Mouse (Mus musculus): ENCODE results near the gene Col6a2. TPM values are rescaled to one million over a fixed set of nuclear protein-coding genes. Genes with fewer than 3 reads are reported as not detected.

Col6a2 gene
- total RNA-seq, 4 experiments from 2014 or later = 11.0 to 13.7 (median 11.7) TPM

DNA sequence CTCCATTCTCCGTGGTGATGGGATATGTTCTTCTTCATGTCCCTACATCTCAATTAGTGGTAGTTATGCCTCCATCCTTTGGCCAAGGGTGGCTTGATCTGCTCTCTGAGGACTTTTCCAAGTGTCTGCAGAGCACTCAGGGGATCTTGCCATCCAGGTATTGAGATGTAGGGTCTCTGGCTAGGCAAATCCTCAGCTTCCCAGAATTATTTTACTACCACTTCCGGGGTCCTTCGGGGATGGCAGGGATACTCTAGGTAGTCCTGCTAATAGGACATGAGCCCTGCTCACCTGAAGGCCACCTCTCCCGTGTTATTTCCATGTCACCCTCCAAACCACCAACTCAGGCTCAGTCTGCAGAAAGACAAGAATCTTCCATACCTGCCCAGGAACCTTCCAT lies 13.2 kb upstream of the Col6a2 start:
- no peak for DNase-seq (ENCODE audit: low spot score in 2 of 2)

DNA sequence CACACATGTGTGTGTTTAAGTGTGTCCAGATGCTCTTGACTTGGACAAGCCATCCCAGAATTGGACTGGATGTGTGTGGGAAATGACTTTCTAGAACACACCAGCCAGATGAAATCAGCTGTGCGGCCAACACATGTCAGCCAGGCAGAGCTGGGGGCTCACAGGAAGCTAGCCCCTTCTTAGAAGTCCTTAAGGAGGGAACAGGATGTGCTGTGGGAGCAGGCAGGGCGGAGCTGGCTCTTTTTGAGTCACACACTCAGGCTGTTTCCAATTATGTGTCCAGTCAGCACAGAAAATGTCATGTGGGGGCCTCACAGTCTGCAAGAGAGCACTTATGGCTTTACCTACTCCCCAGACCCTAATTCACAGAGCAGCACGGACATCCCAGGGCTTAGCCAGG lies 12.6 kb upstream of the Col6a2 start:
- no peak for DNase-seq (ENCODE audit: low spot score in 2 of 2)

DNA sequence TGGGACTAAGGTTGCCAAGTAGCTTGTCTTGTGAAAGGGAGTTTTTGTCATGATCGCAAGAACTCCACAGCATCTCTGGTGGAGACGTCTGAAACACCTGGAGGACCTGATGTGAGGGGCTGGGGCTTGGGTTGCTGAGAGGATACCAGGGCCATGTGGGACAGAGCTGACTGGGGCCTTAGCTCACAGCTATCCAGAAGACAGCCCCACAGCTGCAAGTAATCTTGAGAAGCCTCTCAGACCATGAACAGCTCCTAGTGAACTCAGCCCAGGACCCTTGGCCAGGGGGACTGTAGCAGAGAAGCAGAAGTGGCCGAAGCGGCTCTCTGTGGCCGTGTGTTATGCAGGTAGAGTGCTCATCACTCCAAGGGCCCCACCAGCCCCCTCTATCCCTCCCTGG lies 11.2 kb upstream of the Col6a2 start:
- DNase-seq (ENCODE audit: low spot score in 2 of 2) = no peak

DNA sequence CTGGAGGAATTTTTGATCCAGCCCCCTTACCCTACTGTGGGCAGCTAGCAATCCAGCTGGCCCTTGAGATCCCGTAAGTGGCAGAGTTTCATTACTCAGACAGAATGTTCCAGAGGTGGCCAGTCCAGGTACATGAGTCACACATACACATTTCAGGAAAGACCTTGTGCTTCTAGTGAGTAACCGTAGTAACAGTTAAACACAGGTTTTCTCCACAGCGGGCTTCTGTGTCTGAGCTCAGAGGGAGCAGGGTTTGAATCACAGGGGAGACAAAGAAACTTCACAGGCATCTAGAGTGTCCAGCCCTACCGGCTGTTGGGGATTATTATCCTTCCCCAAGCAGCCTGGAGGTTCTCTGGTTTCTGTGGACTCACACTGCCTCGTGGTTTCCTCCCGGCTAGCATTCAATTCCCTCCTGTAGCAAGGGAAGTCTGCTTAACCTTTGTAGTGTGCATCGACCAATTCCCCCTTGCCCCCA lies 10.7 kb upstream of the Col6a2 start:
- DNase-seq (ENCODE audit: low spot score in 2 of 2) = no peak

DNA sequence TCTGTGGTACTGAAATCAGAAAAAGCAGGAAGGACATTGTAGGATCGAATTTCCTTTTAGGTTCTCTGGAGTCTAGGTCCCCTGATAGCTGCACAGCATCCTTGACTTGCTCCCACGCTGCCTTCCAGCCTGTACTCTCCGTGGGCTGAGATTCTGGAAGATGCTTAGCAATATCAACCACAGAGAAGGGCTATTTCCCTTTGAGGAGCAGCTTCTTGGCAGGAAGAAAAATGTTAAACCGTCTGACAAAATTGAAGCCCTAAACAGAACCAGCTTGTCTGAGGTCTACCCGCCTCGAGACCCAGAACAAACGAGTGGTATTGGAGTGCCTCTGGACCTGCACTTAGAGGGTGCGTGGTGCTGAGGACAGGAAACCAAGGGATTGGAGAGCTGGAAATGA lies 9.2 kb upstream of the Col6a2 start:
- DNase-seq (ENCODE audit: low spot score in 2 of 2) = peak in 1 of 2 experiments; percentile 48

DNA sequence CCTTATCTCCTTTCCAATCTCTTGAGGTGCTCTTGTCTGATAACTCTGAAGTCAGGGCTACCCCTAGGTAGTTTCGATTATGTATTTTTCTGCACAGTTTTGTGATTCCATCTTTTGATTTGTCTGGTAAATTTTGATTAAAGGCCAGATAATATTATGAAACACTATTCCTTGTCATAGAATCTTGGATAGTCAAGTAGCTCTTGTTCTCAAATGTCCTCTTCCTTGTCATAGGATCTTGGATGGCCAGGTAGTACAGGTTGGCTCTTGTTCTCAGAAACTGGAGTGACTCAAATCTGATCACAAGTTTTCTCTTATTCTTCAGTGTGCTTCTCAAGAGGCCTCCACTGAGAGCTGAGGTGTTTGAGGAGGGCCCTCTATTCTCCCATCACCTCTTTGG lies 7.2 kb upstream of the Col6a2 start:
- no peak for DNase-seq (ENCODE audit: low spot score in 2 of 2)

DNA sequence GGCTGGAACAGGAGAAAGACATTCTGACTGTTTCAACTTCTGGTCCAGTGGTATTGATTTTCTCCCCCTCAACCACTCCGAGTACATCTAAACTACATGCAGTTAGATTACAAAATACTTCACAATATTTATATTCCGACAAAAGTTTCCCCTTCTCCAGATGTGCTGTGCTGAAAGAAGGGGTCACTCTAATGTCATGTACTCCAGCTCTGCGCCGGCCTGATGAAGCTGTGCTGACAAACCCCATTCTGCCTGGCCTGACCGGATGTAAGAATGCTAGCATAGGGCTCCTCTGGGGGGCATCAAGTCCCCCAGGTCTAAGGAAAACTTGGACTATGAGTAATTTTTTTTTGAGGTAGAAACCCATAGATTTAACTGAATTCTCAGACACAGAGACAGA lies 4.3 kb upstream of the Col6a2 start:
- no peak for DNase-seq (ENCODE audit: low spot score in 2 of 2)

DNA sequence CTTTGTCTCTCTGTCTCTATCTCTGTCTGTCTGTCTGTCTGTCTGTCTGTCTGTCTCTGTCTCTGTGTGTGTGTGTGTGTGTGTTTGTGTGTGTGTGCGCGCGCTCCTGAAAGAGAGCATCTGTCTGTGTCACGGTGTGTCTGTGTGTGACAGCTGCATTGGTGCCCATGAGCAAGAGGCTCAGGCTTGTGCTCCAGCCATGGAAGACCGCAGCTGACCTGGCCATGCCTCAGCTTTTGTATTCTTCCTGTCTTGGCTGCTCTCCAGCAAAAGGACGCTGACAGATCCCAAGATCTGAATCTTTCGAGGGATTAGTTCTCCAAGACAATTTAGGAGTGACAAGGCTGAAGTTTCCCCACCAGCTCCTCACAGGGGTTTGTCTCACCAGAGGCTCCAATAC lies 1.5 kb upstream of the Col6a2 start:
- no peak for DNase-seq (ENCODE audit: low spot score in 2 of 2)

DNA sequence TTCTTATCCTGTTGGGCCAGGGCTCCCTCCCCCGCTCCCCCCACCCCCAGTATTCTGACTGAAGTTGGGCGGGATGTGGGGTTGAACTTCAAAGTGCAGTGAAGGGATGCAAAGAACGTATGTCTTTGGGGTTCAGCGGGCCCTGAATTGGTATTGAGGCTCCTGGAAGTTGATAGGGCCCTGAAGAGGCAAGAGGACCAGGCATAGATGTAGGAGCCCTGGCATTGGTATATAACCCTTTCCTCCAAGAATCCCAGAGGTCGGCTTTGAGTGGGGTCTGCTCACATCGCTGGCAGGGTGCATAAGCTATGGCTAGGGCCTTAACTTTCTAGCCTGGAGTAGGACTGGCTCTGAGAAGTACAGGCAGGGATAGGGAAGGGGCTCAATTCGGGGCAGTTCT lies 304 bp upstream of the Col6a2 start:
- DNase-seq (ENCODE audit: low spot score in 2 of 2) = no peak

DNA sequence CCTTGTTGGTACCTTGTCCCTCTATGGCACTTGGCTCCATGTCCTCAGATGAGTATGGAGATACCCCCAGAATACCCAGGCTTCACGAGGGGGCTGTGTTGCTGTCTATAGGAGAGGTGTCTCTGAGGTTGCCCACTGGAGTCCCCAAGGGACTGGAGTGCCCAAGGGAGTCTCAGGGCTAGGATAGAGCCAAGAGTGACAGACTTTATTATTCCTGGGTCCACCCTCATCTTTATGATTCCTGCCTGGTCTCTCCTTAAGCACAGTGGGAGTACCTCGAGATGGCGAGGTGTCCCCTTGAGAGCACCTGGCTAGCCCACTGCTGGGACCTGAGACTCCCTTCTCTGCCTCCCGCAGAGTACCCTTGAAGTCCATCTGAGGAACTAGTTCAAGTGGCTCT lies 1.0 kb downstream of the Col6a2 start:
- no peak for DNase-seq (ENCODE audit: low spot score in 2 of 2)

DNA sequence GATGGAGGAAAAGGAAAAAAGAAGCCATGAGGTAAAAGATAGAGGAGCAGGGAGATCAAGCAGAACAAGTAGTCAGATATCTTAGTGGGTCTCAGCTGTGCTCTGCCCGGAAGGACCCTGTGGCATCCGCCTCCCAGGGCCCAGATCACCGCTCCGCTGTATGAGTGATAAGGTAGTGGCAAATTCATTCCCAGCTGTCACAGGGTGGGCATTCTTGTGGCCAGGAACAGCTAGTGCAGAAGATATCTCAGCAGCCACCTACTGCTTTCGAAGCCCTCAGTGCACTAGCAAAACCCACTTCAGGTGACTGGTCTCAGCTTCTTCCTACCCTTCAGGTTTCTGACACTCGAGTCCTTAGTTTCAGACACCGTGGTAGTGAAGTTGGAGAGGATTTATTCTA lies 11.0 kb downstream of the Col6a2 start:
- DNase-seq (ENCODE audit: low spot score in 2 of 2) = no peak

DNA sequence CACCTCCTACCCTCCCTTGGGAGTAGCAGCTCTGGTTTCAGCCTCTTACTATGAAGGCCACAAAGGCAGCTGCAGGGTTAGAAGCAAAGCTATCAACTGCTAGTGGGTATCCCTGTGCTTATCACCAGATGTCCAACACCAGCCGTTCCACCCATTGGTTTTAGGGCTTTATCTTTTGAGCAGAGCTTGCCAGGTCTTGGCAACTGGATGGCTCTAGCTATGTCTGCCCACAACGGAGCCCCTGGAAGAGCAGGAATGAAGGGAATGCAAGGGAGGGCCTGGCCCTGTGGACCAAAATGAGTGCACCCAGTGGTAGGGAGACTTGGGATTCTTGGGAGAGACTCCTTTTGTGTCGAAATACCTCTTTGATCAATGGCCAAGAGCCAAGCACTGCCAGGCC lies 20.7 kb downstream of the Col6a2 start:
- no peak for DNase-seq (ENCODE audit: low spot score in 2 of 2)

DNA sequence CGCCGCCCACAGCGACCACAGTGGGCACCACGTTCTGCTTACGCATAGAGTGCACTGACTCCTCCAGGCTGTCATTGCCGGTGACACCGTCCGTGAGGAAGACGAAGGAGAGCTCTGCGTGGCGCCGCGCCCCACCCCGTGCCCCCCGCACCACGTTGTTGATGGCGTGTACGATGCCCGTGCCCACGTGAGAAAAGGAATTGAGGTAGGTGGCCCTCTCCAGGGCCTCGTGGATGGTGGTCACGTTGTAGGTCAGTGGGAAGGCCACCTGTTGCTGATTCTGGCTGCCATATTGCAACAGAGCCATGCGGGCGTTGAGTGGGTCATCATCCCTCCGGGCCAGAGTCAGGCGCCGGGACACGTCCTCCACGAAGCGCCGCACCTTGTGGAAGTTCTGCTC lies 27.1 kb downstream of the Col6a2 start:
- DNase-seq (ENCODE audit: low spot score in 2 of 2) = no peak

DNA sequence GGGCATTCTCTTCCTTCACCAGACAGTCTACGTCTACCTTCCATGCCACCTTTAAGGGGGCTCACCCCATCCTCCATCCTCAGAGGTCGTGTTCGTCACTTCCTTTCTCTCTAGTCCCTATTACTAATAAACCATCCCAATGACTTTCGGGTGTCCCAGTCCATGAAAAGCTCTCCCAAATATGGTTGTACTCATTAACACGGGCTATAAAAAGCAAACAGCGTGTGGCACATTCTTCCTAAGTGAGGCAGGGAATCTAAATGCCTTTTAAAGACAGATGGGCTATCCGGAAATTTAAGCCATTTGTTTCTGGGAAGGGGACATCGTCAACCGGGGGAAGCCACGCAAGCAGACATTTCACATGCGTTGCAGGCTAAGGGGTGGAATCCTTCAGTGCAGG lies 33.2 kb downstream of the Col6a2 start:
- no peak for DNase-seq (ENCODE audit: low spot score in 2 of 2)

DNA sequence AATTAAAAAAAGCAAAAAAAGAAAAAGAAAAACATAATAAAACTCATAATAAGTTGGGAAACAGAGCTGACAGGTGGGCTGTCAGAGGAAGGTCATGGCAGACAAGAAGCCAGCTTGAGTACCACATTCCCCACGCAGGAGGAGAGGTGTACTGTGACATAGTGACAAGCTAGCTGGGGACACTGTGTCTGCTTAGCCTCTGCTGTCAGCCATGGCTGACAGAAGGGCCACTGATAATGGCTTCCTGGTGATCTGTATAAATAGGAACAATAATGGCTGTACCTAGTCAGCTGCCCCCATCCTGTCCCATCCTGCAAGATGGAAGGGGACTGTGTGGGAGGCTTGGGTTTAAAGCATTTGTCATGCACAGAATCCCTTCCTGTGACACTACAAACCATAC lies 37.2 kb downstream of the Col6a2 start:
- DNase-seq (ENCODE audit: low spot score in 2 of 2) = no peak

DNA sequence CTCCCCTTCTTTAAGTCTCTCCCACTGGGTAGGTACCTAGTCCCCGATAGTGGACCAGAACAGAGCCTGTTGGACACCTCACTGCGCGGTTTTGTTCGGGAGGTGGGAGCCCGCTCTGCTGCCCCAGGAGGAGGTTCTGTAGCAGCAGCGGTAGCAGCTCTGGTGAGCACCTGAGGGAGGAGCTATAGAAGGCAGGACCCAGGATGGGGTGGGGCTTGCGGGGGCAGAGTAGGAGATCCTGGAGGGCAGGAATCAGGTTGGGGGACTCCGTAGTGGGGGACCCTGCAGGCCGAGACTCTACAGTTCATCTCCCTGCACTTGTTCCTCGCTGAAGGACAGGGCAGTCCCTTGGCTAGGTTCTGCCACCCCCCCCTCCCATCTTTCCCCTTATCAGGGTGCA lies 39.3 kb downstream of the Col6a2 start:
- DNase-seq (ENCODE audit: low spot score in 2 of 2) = no peak

DNA sequence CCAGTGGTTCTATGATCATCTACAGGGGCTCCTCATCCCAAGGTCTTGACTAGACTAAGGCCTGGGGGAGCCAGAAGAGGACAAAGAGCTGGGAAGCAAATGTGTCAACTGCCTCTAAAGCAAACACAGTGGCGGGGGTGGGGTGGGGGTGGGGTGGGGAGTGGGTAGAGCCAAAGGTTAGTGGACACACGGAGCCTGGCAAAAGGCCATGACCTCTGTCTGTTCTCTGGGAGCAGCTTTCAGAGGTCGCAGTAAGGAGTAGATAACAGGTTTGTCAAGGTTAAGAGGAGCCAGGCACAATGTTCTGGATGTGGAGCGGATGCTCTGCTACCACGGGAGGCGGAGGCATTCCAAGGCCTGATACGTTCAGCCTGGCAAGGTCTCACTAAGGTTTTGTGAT lies 46.5 kb downstream of the Col6a2 start:
- no peak for DNase-seq (ENCODE audit: low spot score in 2 of 2)

DNA sequence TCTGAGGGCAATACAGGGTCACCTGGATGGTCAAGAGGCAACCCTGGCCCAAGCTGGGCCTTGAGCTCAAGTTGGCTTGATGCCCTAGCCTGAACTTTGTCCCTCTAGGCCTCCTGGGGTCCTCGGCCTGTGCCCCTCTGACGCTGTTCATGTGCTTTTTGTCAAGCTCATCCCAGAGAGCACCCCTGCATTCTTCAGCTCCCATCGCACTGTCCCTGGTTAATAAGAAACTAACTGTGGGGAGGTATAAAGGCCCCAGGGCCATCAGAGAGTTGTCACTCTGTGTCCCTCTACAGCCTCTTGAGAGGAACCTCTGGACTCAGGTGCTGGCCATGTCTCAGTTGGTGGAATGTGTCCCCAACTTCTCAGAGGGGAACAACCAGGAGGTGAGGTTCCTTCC lies 48.1 kb downstream of the Col6a2 start, which contains the start of gene Ftcd:
Ftcd (plus strand) TSS at position 275 of the 400 bp plus-strand sequence.
- DNase-seq (ENCODE audit: low spot score in 2 of 2) = no peak

DNA sequence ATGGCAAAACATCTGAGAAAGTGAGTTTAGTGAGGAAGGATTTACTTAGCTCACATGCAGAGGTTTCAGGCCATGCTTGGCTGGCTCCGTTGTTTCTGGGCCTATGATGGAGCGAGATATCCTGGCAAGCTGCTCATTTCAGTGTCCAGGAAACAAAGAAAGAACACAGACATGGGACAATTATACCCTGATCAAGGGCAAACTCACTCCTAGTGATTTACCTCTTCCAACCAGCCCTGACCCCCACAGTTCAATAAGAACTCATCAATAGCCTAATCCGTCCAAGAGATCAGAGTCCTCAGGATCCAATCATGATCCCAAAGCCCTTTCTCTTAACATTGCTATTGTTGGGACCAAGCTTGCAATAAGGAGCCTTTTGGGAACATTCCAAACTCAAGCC lies 51.3 kb downstream of the Col6a2 start:
- DNase-seq (ENCODE audit: low spot score in 2 of 2) = no peak

DNA sequence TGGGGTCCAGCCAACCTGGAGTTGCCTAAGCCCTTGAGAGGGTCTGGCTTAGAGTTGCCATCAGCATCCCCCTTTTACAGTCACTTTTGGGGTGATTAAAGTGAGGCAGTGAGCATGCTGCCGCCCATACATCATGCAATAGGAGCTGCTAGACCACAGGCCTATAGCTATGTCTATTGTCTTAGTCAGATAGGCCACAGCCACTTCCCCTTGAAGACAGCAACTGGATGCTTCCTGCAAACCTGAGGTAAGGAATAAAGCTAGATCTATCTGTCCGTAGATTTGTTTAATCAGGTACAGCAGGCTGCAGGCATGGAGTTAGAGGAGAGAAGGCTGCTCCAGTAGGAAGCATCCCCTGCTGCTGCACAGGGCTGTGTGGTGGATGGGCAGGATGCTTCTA lies 52.4 kb downstream of the Col6a2 start:
- no peak for DNase-seq (ENCODE audit: low spot score in 2 of 2)

DNA sequence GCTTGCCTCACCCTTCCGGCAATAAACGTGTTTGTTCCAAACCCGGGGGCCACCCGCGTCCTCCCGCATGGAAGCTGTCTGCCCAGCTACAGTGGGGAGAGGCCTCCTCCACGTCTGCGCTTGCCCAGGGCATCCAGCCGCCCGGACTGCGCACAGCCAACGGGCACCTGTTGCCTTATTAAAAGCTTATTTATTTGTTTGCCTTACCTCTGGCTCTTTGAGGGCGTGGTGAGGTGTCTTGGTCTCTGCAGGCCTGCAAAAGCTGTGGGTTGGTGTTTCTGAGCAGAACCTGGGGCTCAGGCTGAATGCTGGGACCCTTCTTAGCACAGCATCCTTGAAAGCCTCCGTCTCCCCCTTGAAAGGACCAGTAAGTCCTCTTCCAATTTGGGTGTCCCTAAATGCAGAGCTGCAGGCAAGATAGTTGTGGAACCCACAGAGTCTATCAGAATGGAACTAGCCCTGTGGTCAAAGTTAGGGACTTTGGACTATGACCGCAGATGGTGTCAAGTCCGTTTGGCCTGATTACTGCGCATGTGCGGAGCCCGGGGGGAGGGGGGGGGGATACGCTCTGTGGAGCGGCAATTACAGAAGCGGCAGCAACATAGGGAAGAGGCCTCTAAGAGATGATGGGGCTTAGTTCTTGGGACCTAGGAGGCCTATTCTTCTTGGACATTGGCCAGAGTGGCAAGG lies 53.3 kb downstream of the Col6a2 start:
- DNase-seq (ENCODE audit: low spot score in 2 of 2) = no peak

DNA sequence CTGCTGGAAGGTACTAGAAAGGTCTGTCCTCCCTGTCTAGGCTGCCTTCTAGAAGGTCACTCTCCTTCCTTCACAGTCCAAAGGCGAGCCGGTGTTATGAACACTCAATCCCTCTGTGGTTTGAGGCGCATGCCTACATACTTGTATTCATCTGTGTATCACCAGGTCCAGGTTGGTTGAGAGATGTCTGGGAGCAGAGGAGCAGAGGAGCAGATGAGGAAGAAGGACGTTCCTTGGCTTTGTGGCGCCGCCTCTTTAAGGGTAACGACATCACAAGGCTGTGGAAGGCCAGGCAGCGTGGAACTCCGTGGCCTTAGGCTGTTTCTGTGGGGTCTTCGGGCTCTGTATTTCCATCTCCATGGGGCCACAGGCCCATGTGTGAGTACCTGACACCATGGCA lies 61.5 kb downstream of the Col6a2 start, which contains the start of gene Spatc1l:
Spatc1l (plus strand) TSS at position 301 of the 400 bp plus-strand sequence.
- no peak for DNase-seq (ENCODE audit: low spot score in 2 of 2)

DNA sequence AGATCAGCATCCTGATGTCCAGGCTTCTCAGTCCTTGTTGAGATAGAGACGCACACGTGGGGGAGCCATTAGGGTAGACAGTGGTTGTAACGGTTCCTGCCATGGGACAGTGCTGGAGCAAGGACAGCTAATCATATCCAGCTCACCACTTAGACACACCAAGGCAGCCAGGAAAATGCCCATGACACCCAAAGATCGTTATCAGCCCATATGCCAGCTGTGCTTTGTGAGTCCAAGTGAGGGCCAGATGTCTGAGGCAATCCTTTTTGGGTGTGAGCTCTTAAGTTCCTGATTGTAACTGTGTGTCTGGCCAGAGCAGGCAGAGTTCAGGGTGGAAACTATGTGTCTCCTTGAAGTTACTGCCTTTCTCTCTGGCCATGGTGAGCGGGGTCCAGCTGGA lies 69.4 kb downstream of the Col6a2 start:
- DNase-seq (ENCODE audit: low spot score in 2 of 2) = no peak

DNA sequence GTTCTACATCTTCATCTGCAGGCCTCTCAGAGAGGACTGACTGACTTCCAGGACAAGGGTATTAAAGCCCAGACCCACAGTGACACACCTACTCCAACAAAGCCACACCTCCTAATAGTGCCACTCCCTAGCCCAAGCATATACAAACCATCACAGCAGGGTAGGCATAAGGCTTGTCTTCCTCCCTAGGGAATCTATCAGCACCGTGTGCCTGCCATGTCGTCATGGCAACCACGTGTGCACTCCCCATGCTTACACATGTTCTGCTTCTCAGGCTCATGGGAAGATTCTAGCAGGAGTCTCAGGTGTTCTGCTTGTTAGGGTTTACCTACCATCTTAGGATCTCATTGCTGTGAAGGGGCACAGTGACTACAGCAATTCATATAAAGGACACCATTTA lies 71.9 kb downstream of the Col6a2 start:
- no peak for DNase-seq (ENCODE audit: low spot score in 2 of 2)

All from left cerebral cortex, adult 8-10 months (tissue).